Mouse (Mus musculus) ES-Bruce4 (cell line): ENCODE data around the gene Trex1. TPM values are rescaled to one million over a fixed set of nuclear protein-coding genes. Genes with fewer than 3 reads are reported as not detected.

Experiments used
- H3K27ac ChIP-seq: 2 replicates; pipeline ENCODE4 v1.5.1; 2012; ENCODE audit warnings: low read length, inconsistent platforms; ENCODE audit not compliant: insufficient read depth
- H3K27me3 ChIP-seq: 2 replicates; pipeline ENCODE4 v1.6.1; 2012; ENCODE audit warnings: mild to moderate bottlenecking, low read length, inconsistent platforms; ENCODE audit not compliant: control insufficient read depth, poor library complexity, insufficient read depth, severe bottlenecking
- H3K36me3 ChIP-seq: 2 replicates; pipeline ENCODE4 v1.6.1; 2012; ENCODE audit warnings: inconsistent platforms, mild to moderate bottlenecking, low read length, moderate library complexity; ENCODE audit not compliant: control insufficient read depth, poor library complexity, insufficient read depth, severe bottlenecking
- H3K4me1 ChIP-seq: one replicate; pipeline ENCODE4 v1.8.1; 2011; ENCODE audit warnings: low read length; ENCODE audit not compliant: control insufficient read depth, insufficient read depth
- H3K4me3 ChIP-seq: 2 replicates; pipeline ENCODE4 v1.5.1; 2011; ENCODE audit warnings: low read depth, mild to moderate bottlenecking, low read length
- H3K9ac ChIP-seq: 2 replicates; pipeline ENCODE4 v1.6.1; 2012; ENCODE audit warnings: low read depth, mild to moderate bottlenecking, inconsistent platforms; ENCODE audit not compliant: poor library complexity, severe bottlenecking
- H3K9me3 ChIP-seq: replicated peaks from 2 replicates; pipeline ENCODE4 v1.6.1; 2012; ENCODE audit warnings: mild to moderate bottlenecking, low read length, inconsistent platforms; ENCODE audit not compliant: control insufficient read depth, poor library complexity, insufficient read depth, severe bottlenecking
- CTCF ChIP-seq: IDR thresholded peaks from one replicate; pipeline ENCODE4 v1.8.1; 2011; ENCODE audit warnings: low read depth, low read length
- EP300 ChIP-seq: IDR thresholded peaks from 2 replicates; pipeline ENCODE4 v1.6.1; 2011; ENCODE audit warnings: low read depth, low read length; ENCODE audit not compliant: insufficient read depth
- POLR2A ChIP-seq: IDR thresholded peaks from one replicate; pipeline ENCODE4 v1.8.1; 2011; ENCODE audit warnings: low read length; ENCODE audit not compliant: insufficient read depth
- polyA plus RNA-seq: library from polyadenylated mRNA; stranded (reverse); fragments of >200 nt; gene quantifications from 2 replicates; pipeline ENCODE4 v1.2.4, GENCODE M21; 2011; ENCODE audit warnings: low read depth; ENCODE audit not compliant: missing spikeins, insufficient read depth, insufficient read length

The Trex1 gene
- polyA plus RNA-seq, 1 experiment = not detected

DNA sequence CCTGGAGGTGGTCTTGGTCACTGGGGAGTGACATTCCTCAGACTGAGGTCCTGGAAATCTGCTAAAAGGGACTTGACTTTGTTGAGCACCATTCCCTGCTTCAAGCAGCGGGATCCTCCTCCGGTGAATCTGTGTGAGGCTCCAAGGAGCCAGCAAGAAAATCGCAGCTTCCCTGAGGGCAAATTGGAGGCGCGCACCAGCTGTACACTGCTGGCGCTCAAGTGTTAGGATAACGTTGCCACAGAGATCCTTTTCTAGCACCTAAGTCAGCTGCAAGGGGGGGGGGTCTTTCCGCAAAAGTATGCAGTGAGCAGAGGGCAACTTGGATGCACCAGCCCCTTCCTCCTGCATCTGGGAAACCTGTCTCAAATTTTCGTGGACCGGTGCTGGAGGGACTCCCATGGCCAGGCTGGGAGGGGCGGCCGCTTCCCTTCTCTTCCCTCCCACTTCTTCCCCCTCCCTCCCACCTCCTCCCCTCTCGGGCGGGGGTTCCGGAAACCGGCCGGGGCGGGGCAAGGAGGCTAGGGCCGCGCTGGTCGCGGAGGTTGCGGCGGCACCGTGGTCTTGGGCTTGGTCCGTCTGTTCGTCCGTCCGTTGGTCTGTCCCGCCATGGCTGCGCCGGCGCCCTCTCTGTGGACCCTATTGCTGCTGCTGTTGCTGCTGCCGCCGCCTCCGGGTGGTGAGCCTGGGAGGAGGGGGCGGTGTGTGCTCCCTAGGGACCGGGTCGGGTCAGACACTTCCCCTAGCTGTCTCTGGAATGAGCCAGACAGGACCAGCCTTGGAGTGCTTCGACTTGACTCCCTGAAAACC, 21.2 kb downstream of the Trex1 start, which contains the start of gene Shisa5:
Shisa5 (plus strand) TSS at position 480 of the 810 bp plus-strand sequence.
- peak; percentile 70 for TF ChIP-seq POLR2A
- no peak for TF ChIP-seq CTCF
- no peak for TF ChIP-seq EP300
- Histone ChIP-seq H3K27me3 (no peaks in the 10 kb centered on the region), H3K36me3 (no peaks in the 10 kb centered on the region), H3K9me3 (no peaks in the 10 kb centered on the region), H3K27ac (no peak within 1 kb of the TSS; the same call in 1 of the 2 replicates), H3K4me3 (peak within 1 kb of the TSS; percentile 72), H3K4me1 (no peaks in the 10 kb centered on the region), H3K9ac (peak within 1 kb of the TSS; percentile 57)

DNA sequence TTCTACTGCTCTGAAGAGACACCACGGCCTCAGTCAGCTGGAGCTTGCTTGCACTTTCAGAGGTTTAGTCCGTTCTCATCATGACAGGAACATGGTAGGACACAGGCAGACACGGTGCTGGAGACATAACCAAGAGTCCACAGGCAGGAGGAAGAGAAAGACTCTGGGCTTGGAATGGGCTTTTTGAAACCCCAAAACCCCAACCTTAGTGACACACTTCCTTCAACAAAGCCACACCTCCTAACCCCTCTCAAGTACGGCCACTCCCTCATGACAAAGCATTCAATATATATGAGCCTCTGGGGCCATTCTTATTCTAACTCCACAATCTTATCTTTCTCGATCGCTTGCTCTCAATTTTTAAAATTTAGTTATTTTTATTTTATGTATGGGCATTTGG, 27.1 kb downstream of the Trex1 start:
- H3K4me1 ChIP-seq = peaks cover 2% of the 10 kb centered on the region
- H3K27me3 ChIP-seq = no peaks in the 10 kb centered on the region
- no peak overlapping the region for H3K9ac ChIP-seq
- TF ChIP-seq POLR2A (no peak), EP300 (no peak), CTCF (no peak)
- H3K27ac ChIP-seq = no peak overlapping the region
- no peaks in the 10 kb centered on the region for H3K9me3 ChIP-seq
- H3K36me3 ChIP-seq = no peaks in the 10 kb centered on the region
- no peak overlapping the region for H3K4me3 ChIP-seq

DNA sequence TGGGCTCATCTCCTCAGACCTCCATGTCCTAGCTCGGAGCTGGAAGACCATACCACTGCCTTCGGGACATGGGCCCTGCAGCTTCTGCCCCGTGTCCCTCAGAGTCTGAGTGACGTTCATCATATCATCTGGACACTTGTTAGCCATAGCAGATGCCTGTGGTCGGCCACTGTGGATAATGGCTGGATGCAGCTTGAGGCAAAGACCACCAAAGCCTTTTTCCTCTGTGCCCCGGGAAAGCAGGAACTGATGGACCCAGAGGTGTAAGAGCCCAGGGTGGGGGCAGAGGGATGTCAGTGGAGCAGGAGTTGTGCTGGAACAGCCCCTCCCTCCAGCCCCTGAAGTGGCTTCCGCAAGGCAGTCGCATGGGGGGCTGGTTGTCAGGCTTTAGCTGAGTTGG, 27.8 kb downstream of the Trex1 start:
- H3K36me3 ChIP-seq = no peaks in the 10 kb centered on the region
- H3K27ac ChIP-seq = no peak overlapping the region
- H3K9me3 ChIP-seq = no peaks in the 10 kb centered on the region
- no peak for TF ChIP-seq CTCF
- TF ChIP-seq EP300 = no peak
- no peak for TF ChIP-seq POLR2A
- H3K4me1 ChIP-seq = peaks cover 2% of the 10 kb centered on the region
- H3K27me3 ChIP-seq = no peaks in the 10 kb centered on the region
- H3K9ac ChIP-seq = no peak overlapping the region
- H3K4me3 ChIP-seq = no peak overlapping the region

DNA sequence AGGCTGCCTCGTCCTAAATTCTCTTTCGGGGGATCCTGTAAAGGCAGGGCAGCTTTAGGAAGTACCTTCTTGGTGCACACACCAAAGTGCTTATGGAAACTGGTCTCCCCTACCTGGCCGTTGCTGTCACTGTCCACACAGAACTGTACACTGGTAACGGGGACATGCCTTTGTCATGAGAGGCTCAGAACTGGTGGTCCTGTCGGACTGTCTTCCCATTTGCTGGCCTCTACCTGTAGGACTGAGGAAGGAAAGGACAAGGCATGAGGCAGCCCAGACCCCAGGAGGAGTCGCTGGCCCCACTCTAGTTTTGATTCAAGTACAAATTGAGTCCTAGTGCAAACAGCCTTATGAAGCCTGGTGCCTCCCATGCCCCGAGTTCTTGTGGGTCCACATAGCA, 28.5 kb downstream of the Trex1 start:
- TF ChIP-seq EP300 (no peak), CTCF (no peak), POLR2A (no peak)
- Histone ChIP-seq H3K4me1 (peaks cover 2% of the 10 kb centered on the region), H3K27me3 (no peaks in the 10 kb centered on the region), H3K9ac (no peak overlapping the region), H3K36me3 (no peaks in the 10 kb centered on the region), H3K4me3 (no peak overlapping the region), H3K9me3 (no peaks in the 10 kb centered on the region), H3K27ac (no peak overlapping the region)

DNA sequence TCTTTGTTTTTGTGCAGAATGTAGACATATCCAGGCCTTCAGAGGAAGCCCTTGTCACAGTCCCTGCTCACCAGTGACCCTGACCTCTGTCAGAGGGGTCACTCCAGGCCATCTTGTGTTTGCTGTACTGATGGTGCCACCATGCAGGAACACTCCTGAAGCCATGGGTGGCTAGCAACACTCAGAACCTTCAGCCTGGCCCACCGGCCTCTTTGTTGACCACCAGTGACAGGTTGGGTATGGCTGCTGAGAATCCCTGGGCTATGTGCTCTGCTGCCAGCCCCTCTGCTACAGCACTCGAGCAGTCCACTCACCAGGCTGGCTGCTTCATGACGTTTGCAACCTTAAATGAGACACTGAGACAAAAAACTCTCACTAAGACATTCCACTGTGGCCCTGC, 29.2 kb downstream of the Trex1 start:
- no peak overlapping the region for H3K27ac ChIP-seq
- no peaks in the 10 kb centered on the region for H3K9me3 ChIP-seq
- no peaks in the 10 kb centered on the region for H3K27me3 ChIP-seq
- TF ChIP-seq POLR2A (no peak), EP300 (no peak), CTCF (no peak)
- H3K9ac ChIP-seq = no peak overlapping the region
- no peaks in the 10 kb centered on the region for H3K36me3 ChIP-seq
- H3K4me3 ChIP-seq = no peak overlapping the region
- peaks cover 2% of the 10 kb centered on the region for H3K4me1 ChIP-seq

DNA sequence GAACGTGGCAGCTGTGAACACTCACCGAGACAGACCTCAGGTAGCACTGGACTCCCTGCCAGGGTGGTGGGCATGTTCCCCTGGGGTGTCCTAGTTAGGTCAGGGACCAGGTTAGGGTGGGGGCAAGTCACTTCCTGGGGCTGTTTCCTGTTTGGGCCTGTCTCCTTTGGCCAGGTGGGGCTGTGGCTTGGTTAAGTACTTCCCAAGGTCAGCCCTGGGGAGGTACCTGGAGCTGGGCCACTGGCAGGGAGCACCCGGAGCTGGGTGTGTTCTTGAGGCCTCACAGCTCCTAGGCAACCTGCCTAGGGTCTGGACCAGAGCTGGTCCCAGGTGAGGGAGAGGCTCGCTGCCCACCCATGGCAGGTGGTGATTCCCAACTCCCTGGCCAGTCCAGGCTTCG, 30.6 kb downstream of the Trex1 start:
- H3K4me3 ChIP-seq = no peak overlapping the region
- H3K36me3 ChIP-seq = no peaks in the 10 kb centered on the region
- H3K27ac ChIP-seq = no peak overlapping the region
- H3K9me3 ChIP-seq = no peaks in the 10 kb centered on the region
- peaks cover 2% of the 10 kb centered on the region for H3K4me1 ChIP-seq
- TF ChIP-seq CTCF (no peak), POLR2A (no peak), EP300 (no peak)
- no peaks in the 10 kb centered on the region for H3K27me3 ChIP-seq
- no peak overlapping the region for H3K9ac ChIP-seq
